Mouse (Mus musculus): Measurements from ENCODE around the gene Eid2b.

DNA sequence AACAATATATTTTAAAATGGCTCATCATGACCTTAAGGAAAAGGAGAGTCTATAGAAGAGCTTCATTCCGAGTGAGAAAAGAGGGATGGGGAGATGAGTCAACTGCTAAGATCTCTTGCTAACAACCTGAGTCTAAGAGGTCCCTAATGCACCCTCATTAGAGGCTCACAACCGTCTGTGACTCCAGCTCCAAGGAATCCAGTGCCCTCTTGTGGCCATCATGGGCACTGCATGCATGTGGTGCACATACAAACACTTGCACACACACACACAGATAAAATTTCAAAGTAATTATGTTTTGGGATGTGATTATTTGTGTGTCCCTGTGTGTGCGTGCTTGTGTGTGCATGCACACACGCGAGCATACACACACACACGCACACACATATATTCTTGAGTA, 22.1 kb upstream of the Eid2b start:
- TF ChIP-seq CTCF (IDR thresholded peaks at IDR 0.05; ENCODE audit: insufficient read depth, low read depth, low read length) (no peak), POLR2A (IDR thresholded peaks at IDR 0.05; ENCODE audit: insufficient read depth, low read depth, low read length) (no peak)
